Mouse (Mus musculus) testis, adult 2 months (tissue): ENCODE results near the gene Pmel.

Experiments
- CTCF ChIP-seq: fragments of 200-500 bp; IDR thresholded peaks from 2 replicates; pipeline ENCODE4 v1.5.1; 2012; ENCODE audit warnings: low read depth, mild to moderate bottlenecking, inconsistent platforms, low read length, moderate library complexity; ENCODE audit not compliant: control insufficient read depth, insufficient read depth, insufficient replicate concordance
- POLR2A ChIP-seq: fragments of 200-500 bp; IDR thresholded peaks from 2 replicates; pipeline ENCODE4 v1.6.1; 2012; ENCODE audit warnings: low read depth, mild to moderate bottlenecking, inconsistent platforms, low read length, moderate library complexity; ENCODE audit not compliant: control insufficient read depth

DNA sequence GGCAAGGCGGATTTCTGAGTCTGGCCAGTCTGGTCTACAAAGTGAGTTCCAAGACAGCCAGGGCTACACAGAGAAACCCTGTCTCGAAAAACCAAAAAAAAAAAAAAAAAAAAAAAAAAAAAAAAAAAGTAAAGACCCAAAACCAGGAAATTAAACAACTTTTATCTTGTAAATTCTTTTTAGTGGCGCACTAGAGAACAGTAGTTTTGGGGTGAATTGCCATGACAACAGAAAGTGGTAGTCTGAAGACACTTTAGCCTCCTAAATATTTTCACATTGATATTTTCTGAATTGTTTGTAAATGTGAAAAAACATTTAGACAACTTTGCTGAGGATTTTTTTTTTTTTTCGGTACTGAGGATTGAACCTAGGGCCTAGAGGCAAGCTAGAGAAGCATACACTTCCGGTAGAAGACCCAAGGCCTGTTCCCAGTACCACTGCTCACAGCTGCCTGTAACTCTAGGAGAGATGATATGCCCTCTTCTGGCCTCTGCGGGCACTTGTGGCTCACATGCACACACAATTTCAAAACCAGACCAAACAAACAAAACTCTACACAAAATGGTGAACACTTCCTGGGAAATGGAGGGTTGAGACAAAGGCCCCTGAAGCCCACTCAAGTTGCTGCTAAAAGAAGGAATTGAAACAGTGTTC is 6.8 kb upstream of the Pmel start:
- TF ChIP-seq CTCF (no peak), POLR2A (no peak)
